Mouse (Mus musculus): Measurements from ENCODE around the gene Afap1l2. TPM values are rescaled to one million over a fixed set of nuclear protein-coding genes. Genes with fewer than 3 reads are reported as not detected.

Gene Afap1l2
- polyA plus RNA-seq, 1 experiment, result 4.9 TPM

GRCm38 (mm10) chr19:56874601-56875315 is 133.3 kb downstream of the Afap1l2 start:
- 9% methylated on average over 30 of the region's 30 CpGs for WGBS
- H3K27ac ChIP-seq (ENCODE audit: control insufficient read depth, insufficient read depth, low read depth, low read length, poor library complexity), result no peak overlapping the region
- TF ChIP-seq POLR2A (IDR thresholded peaks at IDR 0.05; ENCODE audit: borderline replicate concordance, control insufficient read depth, low read depth, low read length) (no peak), CTCF (IDR thresholded peaks at IDR 0.05; ENCODE audit: control insufficient read depth, insufficient read depth, low read length) (no peak)
- H3K4me1 ChIP-seq (ENCODE audit: control insufficient read depth, insufficient read depth, low read length), result no peaks in the 10 kb centered on the region
- no peak overlapping the region for H3K4me3 ChIP-seq (replicated peaks; ENCODE audit: control insufficient read depth, low read depth, low read length)

GRCm38 (mm10) chr19:56873816-56874600 is 134.0 kb downstream of the Afap1l2 start, which contains the start of gene Vwa2:
Gene Vwa2, plus strand, starts transcription at chr19:56874249.
- 3% methylated on average over 71 of the region's 71 CpGs for WGBS
- Histone ChIP-seq H3K27ac (ENCODE audit: control insufficient read depth, insufficient read depth, low read depth, low read length, poor library complexity) (no peak within 1 kb of the TSS), H3K4me1 (ENCODE audit: control insufficient read depth, insufficient read depth, low read length) (no peaks in the 10 kb centered on the region), H3K4me3 (replicated peaks; ENCODE audit: control insufficient read depth, low read depth, low read length) (no peak within 1 kb of the TSS)
- TF ChIP-seq POLR2A (IDR thresholded peaks at IDR 0.05; ENCODE audit: borderline replicate concordance, control insufficient read depth, low read depth, low read length) (no peak), CTCF (IDR thresholded peaks at IDR 0.05; ENCODE audit: control insufficient read depth, insufficient read depth, low read length) (no peak)

- Histone ChIP-seq H3K27ac (ENCODE audit: control insufficient read depth, insufficient read depth, low read depth, low read length, poor library complexity) (no peak overlapping the region), H3K4me3 (replicated peaks; ENCODE audit: control insufficient read depth, low read depth, low read length) (no peak overlapping the region), H3K4me1 (ENCODE audit: control insufficient read depth, insufficient read depth, low read length) (no peaks in the 10 kb centered on the region)
- 60% methylated on average over 4 of the region's 4 CpGs for WGBS
- TF ChIP-seq CTCF (IDR thresholded peaks at IDR 0.05; ENCODE audit: control insufficient read depth, insufficient read depth, low read length), result no peak
- TF ChIP-seq POLR2A (IDR thresholded peaks at IDR 0.05; ENCODE audit: borderline replicate concordance, control insufficient read depth, low read depth, low read length), result no peak
These were observed 140.3 kb downstream of the Afap1l2 start for GRCm38 (mm10) chr19:56867701-56868100.

Other genes with a start within 250 kb of the Afap1l2 start
- gene Ccdc186, start 186.0 kb downstream of the Afap1l2 start, polyA plus RNA-seq (2011; ENCODE audit: insufficient read depth, insufficient read length, low replicate concordance, missing spikeins), result 5.1 and 11.6 TPM in 2 replicates
- gene Tdrd1, start 182.0 kb downstream of the Afap1l2 start, polyA plus RNA-seq (2011; ENCODE audit: insufficient read depth, insufficient read length, low replicate concordance, missing spikeins), result not detected in 2 replicates
- not detected in 2 replicates for gene Vwa2, start 134.0 kb downstream of the Afap1l2 start, polyA plus RNA-seq (2011; ENCODE audit: insufficient read depth, insufficient read length, low replicate concordance, missing spikeins)

Data from bone marrow, adult 2 months (tissue).